20 mouse cellular contexts compared by ENCODE assay signal in genomic region chr19:4491080-4491695, GRCm38 (mm10). TPM values are rescaled to one million over a fixed set of nuclear protein-coding genes. Genes with fewer than 3 reads are reported as not detected.
DNase-seq lines count a peak whose midpoint lies in the region; ATAC-seq and TF ChIP-seq lines count a peak whose summit lies in the region.
"Had no signal": no experiment of that assay in that cellular context is flagged by ENCODE, and none has a peak within 500 bp of the region (broad histone marks: within the 10 kb centered on the region; RNA-seq: fewer than 3 reads in every experiment).

No protein-coding gene starts in this region.

- H3K4me2 ChIP-seq in heart, postnatal 0 days (ENCODE audit: low read depth, low read length), result no peak overlapping the region
- no peak overlapping the region for H3K4me2 ChIP-seq in heart, embryonic 12.5 days
- H3K4me2 ChIP-seq in liver, postnatal 0 days (ENCODE audit: low read depth, low read length), result no peak overlapping the region
- no peak overlapping the region for H3K4me2 ChIP-seq in liver, embryonic 12.5 days
- no peak overlapping the region for H3K4me2 ChIP-seq in hindbrain, postnatal 0 days (ENCODE audit: low read depth, low read length)
- H3K4me2 ChIP-seq: forebrain, embryonic 15.5 days; midbrain, embryonic 11.5 days; neural tube, embryonic 15.5 days had no signal

- no peak overlapping the region for H3K4me3 ChIP-seq in heart, postnatal 0 days (ENCODE audit: low read depth, low read length)
- H3K4me3 ChIP-seq in heart, embryonic 12.5 days, result no peak overlapping the region
- H3K4me3 ChIP-seq in liver, postnatal 0 days (ENCODE audit: low read depth, low read length), result no peak overlapping the region
- H3K4me3 ChIP-seq in liver, embryonic 12.5 days, result no peak overlapping the region
- H3K4me3 ChIP-seq in hindbrain, postnatal 0 days (ENCODE audit: low read length), result no peak overlapping the region
- H3K4me3 ChIP-seq: forebrain, embryonic 15.5 days; neural tube, embryonic 15.5 days had no signal

- TF ChIP-seq EP300 in heart, postnatal 0 days (IDR thresholded peaks at IDR 0.05; ENCODE audit: low read depth), result no peak
- no peak for TF ChIP-seq EP300 in liver, postnatal 0 days (IDR thresholded peaks at IDR 0.05; ENCODE audit: low read depth)

- DNase-seq in heart, postnatal 0 days (ENCODE audit: low spot score), result no peak
- DNase-seq in liver, postnatal 0 days, result no peak
- no peak for DNase-seq in brain, embryonic 14.5 days (ENCODE audit: low read depth)
- no peak for DNase-seq in hindbrain, postnatal 0 days (ENCODE audit: low spot score)
- no peak for DNase-seq in cerebellum, adult 11-12 months
- DNase-seq: cerebellum, postnatal 25 days; layer of hippocampus, postnatal 36 days; lung, postnatal 10 days; right cerebral cortex, postnatal 25 days; thymus, postnatal 36 days had no signal

- no peak overlapping the region for H3K27ac ChIP-seq in heart, postnatal 0 days (ENCODE audit: low read depth)
- no peak overlapping the region for H3K27ac ChIP-seq in heart, embryonic 12.5 days (ENCODE audit: poor library complexity, severe bottlenecking)
- H3K27ac ChIP-seq in liver, postnatal 0 days (ENCODE audit: low read depth), result no peak overlapping the region
- H3K27ac ChIP-seq in liver, embryonic 12.5 days, result no peak overlapping the region
- H3K27ac ChIP-seq in hindbrain, postnatal 0 days, result no peak overlapping the region
- H3K27ac ChIP-seq: forebrain, embryonic 15.5 days; neural tube, embryonic 15.5 days had no signal

- ATAC-seq in heart, postnatal 0 days (ENCODE audit: insufficient read depth, low read depth), result no peak
- ATAC-seq in heart, embryonic 12.5 days (ENCODE audit: insufficient number of reproducible peaks, low FRiP score), result no peak; the same call in 1 of the 2 replicates
- no peak for ATAC-seq in liver, postnatal 0 days
- no peak for ATAC-seq in liver, embryonic 12.5 days
- ATAC-seq in hindbrain, postnatal 0 days, result no peak
- ATAC-seq: forebrain, embryonic 15.5 days had no signal

- no peaks in the 10 kb centered on the region for H3K36me3 ChIP-seq in heart, postnatal 0 days (replicated peaks; ENCODE audit: control insufficient read depth, insufficient read depth, low read length)
- no peaks in the 10 kb centered on the region for H3K36me3 ChIP-seq in heart, embryonic 12.5 days
- H3K36me3 ChIP-seq in liver, postnatal 0 days (replicated peaks; ENCODE audit: insufficient read depth, low read length), result no peaks in the 10 kb centered on the region
- no peaks in the 10 kb centered on the region for H3K36me3 ChIP-seq in liver, embryonic 12.5 days
- H3K36me3 ChIP-seq in hindbrain, postnatal 0 days (ENCODE audit: insufficient read depth, low read length), result no peaks in the 10 kb centered on the region
- H3K36me3 ChIP-seq: forebrain, embryonic 15.5 days; neural tube, embryonic 15.5 days had no signal

- H3K9me3 ChIP-seq in heart, postnatal 0 days (replicated peaks; ENCODE audit: control insufficient read depth, low read length), result no peaks in the 10 kb centered on the region
- H3K9me3 ChIP-seq in heart, embryonic 12.5 days (replicated peaks), result no peaks in the 10 kb centered on the region
- no peaks in the 10 kb centered on the region for H3K9me3 ChIP-seq in liver, postnatal 0 days (ENCODE audit: low read length)
- H3K9me3 ChIP-seq in liver, embryonic 12.5 days (replicated peaks), result no peaks in the 10 kb centered on the region
- no peaks in the 10 kb centered on the region for H3K9me3 ChIP-seq in hindbrain, postnatal 0 days (ENCODE audit: low read length)
- H3K9me3 ChIP-seq: forebrain, embryonic 15.5 days; neural tube, embryonic 15.5 days had no signal

- no peak for TF ChIP-seq POLR2A in brain, embryonic 14.5 days (IDR thresholded peaks at IDR 0.05; ENCODE audit: borderline replicate concordance, extremely low read depth, insufficient read depth, insufficient read length, poor library complexity, severe bottlenecking)

- no peaks in the 10 kb centered on the region for H3K27me3 ChIP-seq in heart, postnatal 0 days (ENCODE audit: control insufficient read depth, insufficient read depth, low read length)
- no peaks in the 10 kb centered on the region for H3K27me3 ChIP-seq in heart, embryonic 12.5 days (replicated peaks)
- H3K27me3 ChIP-seq in liver, postnatal 0 days (ENCODE audit: insufficient read depth, low read length), result no peaks in the 10 kb centered on the region
- peaks cover 8% of the 10 kb centered on the region; the same call in 1 of the 2 replicates for H3K27me3 ChIP-seq in liver, embryonic 12.5 days (replicated peaks)
- H3K27me3 ChIP-seq in hindbrain, postnatal 0 days (ENCODE audit: insufficient read depth, low read length), result no peaks in the 10 kb centered on the region
- H3K27me3 ChIP-seq: forebrain, embryonic 15.5 days; neural tube, embryonic 15.5 days had no signal

- WGBS in heart, postnatal 0 days, result 63% methylated on average over 10 of the region's 10 CpGs
- WGBS in heart, embryonic 12.5 days, result 66% methylated on average over 10 of the region's 10 CpGs
- WGBS in liver, postnatal 0 days (ENCODE audit: insufficient replicate concordance), result 67% methylated on average over 10 of the region's 10 CpGs
- WGBS in liver, embryonic 12.5 days (ENCODE audit: insufficient replicate concordance), result 59% methylated on average over 10 of the region's 10 CpGs
- WGBS in hindbrain, postnatal 0 days, result 71% methylated on average over 10 of the region's 10 CpGs

- H3K9ac ChIP-seq in heart, postnatal 0 days (replicated peaks; ENCODE audit: low read depth, low read length), result no peak overlapping the region
- no peak overlapping the region for H3K9ac ChIP-seq in heart, embryonic 12.5 days
- no peak overlapping the region for H3K9ac ChIP-seq in liver, postnatal 0 days (replicated peaks)
- H3K9ac ChIP-seq in liver, embryonic 12.5 days, result no peak overlapping the region
- H3K9ac ChIP-seq in hindbrain, postnatal 0 days (replicated peaks; ENCODE audit: low read length), result no peak overlapping the region
- H3K9ac ChIP-seq: forebrain, embryonic 15.5 days; neural tube, embryonic 15.5 days had no signal

- H3K4me1 ChIP-seq in heart, postnatal 0 days (ENCODE audit: control insufficient read depth, insufficient read depth), result no peaks in the 10 kb centered on the region; the same call in 1 of the 2 replicates
- H3K4me1 ChIP-seq in heart, embryonic 12.5 days (replicated peaks), result peaks cover 9% of the 10 kb centered on the region
- H3K4me1 ChIP-seq in liver, postnatal 0 days (ENCODE audit: insufficient read depth), result 0 out of 2 replicates have a peak, but pooled peaks cover 2% of the 10 kb centered on the region
- H3K4me1 ChIP-seq in liver, embryonic 12.5 days, result no peaks in the 10 kb centered on the region
- peaks cover 2% of the 10 kb centered on the region; the same call in 1 of the 2 replicates for H3K4me1 ChIP-seq in hindbrain, postnatal 0 days (ENCODE audit: insufficient read depth, low read length)
- H3K4me1 ChIP-seq: forebrain, embryonic 15.5 days; neural tube, embryonic 15.5 days had no signal

- TF ChIP-seq CTCF in heart, postnatal 0 days (IDR thresholded peaks at IDR 0.05; ENCODE audit: low read depth), result peak; percentile 21; the same call in 1 of the 2 replicates
- TF ChIP-seq CTCF in liver, postnatal 0 days (IDR thresholded peaks at IDR 0.05; ENCODE audit: low read depth), result 0 out of 2 replicates have a peak, but pooled peaks have one; percentile 2
- 0 out of 2 replicates have a peak, but pooled peaks have one; percentile 1 for TF ChIP-seq CTCF in brain, embryonic 14.5 days (IDR thresholded peaks at IDR 0.05; ENCODE audit: borderline replicate concordance, extremely low read depth, insufficient read depth, insufficient read length)
- TF ChIP-seq CTCF in hindbrain, postnatal 0 days (IDR thresholded peaks at IDR 0.05; ENCODE audit: low read depth), result peak; percentile 34; the same call in 1 of the 2 replicates

RNA-seq across cellular contexts. Expression of gene 2010003K11Rik, which starts 7.2 kb away (rescaled TPM):
- total RNA-seq in heart, postnatal 0 days (2014; rRNA removed; ENCODE audit: low replicate concordance), result not detected in 2 replicates
- not detected in 2 replicates for polyA plus RNA-seq in heart, postnatal 0 days (2015; fragmentation: Nextera tagmentation; extraction: Ambion mirVana)
- not detected in 2 replicates for polyA plus RNA-seq in heart, embryonic 12.5 days (2016; fragmentation: Nextera tagmentation; extraction: Ambion mirVana)
- polyA plus RNA-seq in liver, postnatal 0 days (2015; fragmentation: Nextera tagmentation; extraction: Ambion mirVana), result 5.8 and 7.6 TPM in 2 replicates
- polyA plus RNA-seq in liver, embryonic 12.5 days (2016; fragmentation: Nextera tagmentation; extraction: Ambion mirVana), result not detected in 2 replicates
- polyA plus RNA-seq in brain, embryonic 14.5 days (2012; rRNA removed), result 0.08 TPM in 1 of 2 replicates, not detected in the other
- total RNA-seq in hindbrain, postnatal 0 days (2014; rRNA removed), result not detected in 2 replicates
- 0.13 TPM in 1 of 2 replicates, not detected in the other for polyA plus RNA-seq in hindbrain, postnatal 0 days (2015; fragmentation: Nextera tagmentation; extraction: Ambion mirVana)
- total RNA-seq: ES-E14; granulocyte monocyte progenitor cell, adult 5-6 weeks; layer of hippocampus, adult 18-20 months; layer of hippocampus, postnatal 36 days; left cerebral cortex, postnatal 36 days had no signal
- polyA plus RNA-seq: embryonic facial prominence, embryonic 11.5 days; forebrain, embryonic 15.5 days; midbrain, embryonic 11.5 days had no signal

RNA-seq across cellular contexts. Expression of gene Syt12, which starts 13.9 kb away (rescaled TPM):
- 2.8 TPM in 2 replicates for total RNA-seq in heart, postnatal 0 days (2014; rRNA removed; ENCODE audit: low replicate concordance)
- polyA plus RNA-seq in heart, postnatal 0 days (2015; fragmentation: Nextera tagmentation; extraction: Ambion mirVana), result 0.26 and 0.46 TPM in 2 replicates
- 1.3 TPM in 2 replicates for polyA plus RNA-seq in heart, embryonic 12.5 days (2016; fragmentation: Nextera tagmentation; extraction: Ambion mirVana)
- 0.15 and 0.19 TPM in 2 replicates for polyA plus RNA-seq in liver, postnatal 0 days (2015; fragmentation: Nextera tagmentation; extraction: Ambion mirVana)
- polyA plus RNA-seq in liver, embryonic 12.5 days (2016; fragmentation: Nextera tagmentation; extraction: Ambion mirVana), result 0.35 and 0.42 TPM in 2 replicates
- polyA plus RNA-seq in brain, embryonic 14.5 days (2012; rRNA removed), result 1.7 and 2.9 TPM in 2 replicates
- total RNA-seq in hindbrain, postnatal 0 days (2014; rRNA removed), result 46.2 and 54.5 TPM in 2 replicates
- polyA plus RNA-seq in hindbrain, postnatal 0 days (2015; fragmentation: Nextera tagmentation; extraction: Ambion mirVana), result 9.0 and 9.9 TPM in 2 replicates
- total RNA-seq: granulocyte monocyte progenitor cell, adult 5-6 weeks had no signal

RNA-seq across cellular contexts. Expression of gene Pcx, which starts 19.1 kb away (rescaled TPM):
- total RNA-seq in heart, postnatal 0 days (2014; rRNA removed; ENCODE audit: low replicate concordance), result 12.4 and 13.8 TPM in 2 replicates
- 4.7 and 5.2 TPM in 2 replicates for polyA plus RNA-seq in heart, postnatal 0 days (2015; fragmentation: Nextera tagmentation; extraction: Ambion mirVana)
- 15.9 and 16.6 TPM in 2 replicates for polyA plus RNA-seq in heart, embryonic 12.5 days (2016; fragmentation: Nextera tagmentation; extraction: Ambion mirVana)
- polyA plus RNA-seq in liver, postnatal 0 days (2015; fragmentation: Nextera tagmentation; extraction: Ambion mirVana), result 220 and 283 TPM in 2 replicates
- 34.3 and 34.8 TPM in 2 replicates for polyA plus RNA-seq in liver, embryonic 12.5 days (2016; fragmentation: Nextera tagmentation; extraction: Ambion mirVana)
- polyA plus RNA-seq in brain, embryonic 14.5 days (2012; rRNA removed), result 12.4 and 19.4 TPM in 2 replicates
- total RNA-seq in hindbrain, postnatal 0 days (2014; rRNA removed), result 82.6 and 84.0 TPM in 2 replicates
- polyA plus RNA-seq in hindbrain, postnatal 0 days (2015; fragmentation: Nextera tagmentation; extraction: Ambion mirVana), result 50.5 and 53.6 TPM in 2 replicates

RNA-seq across cellular contexts. Expression of gene Rhod, which starts 52.0 kb away (rescaled TPM):
- 24.3 and 35.0 TPM in 2 replicates for total RNA-seq in heart, postnatal 0 days (2014; rRNA removed; ENCODE audit: low replicate concordance)
- 16.0 and 18.4 TPM in 2 replicates for polyA plus RNA-seq in heart, postnatal 0 days (2015; fragmentation: Nextera tagmentation; extraction: Ambion mirVana)
- 23.8 and 25.6 TPM in 2 replicates for polyA plus RNA-seq in heart, embryonic 12.5 days (2016; fragmentation: Nextera tagmentation; extraction: Ambion mirVana)
- 14.8 and 19.0 TPM in 2 replicates for polyA plus RNA-seq in liver, postnatal 0 days (2015; fragmentation: Nextera tagmentation; extraction: Ambion mirVana)
- polyA plus RNA-seq in liver, embryonic 12.5 days (2016; fragmentation: Nextera tagmentation; extraction: Ambion mirVana), result 7.8 and 8.1 TPM in 2 replicates
- 4.2 and 5.2 TPM in 2 replicates for polyA plus RNA-seq in brain, embryonic 14.5 days (2012; rRNA removed)
- total RNA-seq in hindbrain, postnatal 0 days (2014; rRNA removed), result 3.5 and 7.2 TPM in 2 replicates
- 5.2 and 5.7 TPM in 2 replicates for polyA plus RNA-seq in hindbrain, postnatal 0 days (2015; fragmentation: Nextera tagmentation; extraction: Ambion mirVana)
